Mouse (Mus musculus) neural tube, embryonic 14.5 days (tissue): ENCODE measurements at regions not wholly inside any gene's neighbourhood (a gene's known extent, or its start where the extent isn't known, plus 50 kb on each side); places are given as distances from the start of the nearest gene placed in this dataset.

Experiments
- ATAC-seq: fragments of 200-750 bp; cut with Nextera tagmentation; 2 replicates; pipeline ENCODE4 v1.8.0; 2017; ENCODE audit warnings: low read depth, mild to moderate bottlenecking, moderate TSS enrichment, moderate library complexity
- H3K27ac ChIP-seq: fragments of 300-500 bp; sonication (generic); 2 replicates; pipeline ENCODE4 v1.5.1; 2014; ENCODE audit warnings: low read depth, mild to moderate bottlenecking, control low read depth, low read length, moderate library complexity, mixed read lengths
- H3K27me3 ChIP-seq: fragments of 300-500 bp; sonication (generic); 2 replicates; pipeline ENCODE4 v1.6.1; 2014; ENCODE audit warnings: low read length; ENCODE audit not compliant: control insufficient read depth, insufficient read depth
- H3K36me3 ChIP-seq: fragments of 300-500 bp; sonication (generic); 2 replicates; pipeline ENCODE4 v1.6.1; 2014; ENCODE audit warnings: low read length, mixed read lengths; ENCODE audit not compliant: control insufficient read depth, insufficient read depth
- H3K4me1 ChIP-seq: fragments of 300-500 bp; sonication (generic); 2 replicates; pipeline ENCODE4 v1.6.1; 2014; ENCODE audit warnings: low read length; ENCODE audit not compliant: control insufficient read depth, insufficient read depth
- H3K4me2 ChIP-seq: fragments of 300-500 bp; sonication (generic); 2 replicates; pipeline ENCODE4 v1.6.1; 2014; ENCODE audit warnings: mild to moderate bottlenecking, low read depth, low read length, control low read depth
- H3K4me3 ChIP-seq: fragments of 300-500 bp; sonication (generic); 2 replicates; pipeline ENCODE4 v1.5.1; 2014; ENCODE audit warnings: low read depth, low read length, control low read depth, mixed read lengths
- H3K9ac ChIP-seq: fragments of 300-500 bp; sonication (generic); replicated peaks from 2 replicates; pipeline ENCODE4 v1.6.1; 2014; ENCODE audit warnings: low read depth, mild to moderate bottlenecking, control low read depth, low read length, mixed read lengths
- H3K9me3 ChIP-seq: fragments of 300-500 bp; sonication (generic); 2 replicates; pipeline ENCODE4 v1.6.1; 2016; ENCODE audit warnings: low read length; ENCODE audit not compliant: control insufficient read depth
- WGBS: fragments of 180-500 bp; shearing (Covaris S2); extraction: QIAGEN DNeasy Blood & Tissue Kit; methylation state at CpG from one replicate; pipeline ENCODE4 v1.1.7; 2014; 5-methylcytosine and 5-hydroxymethylcytosine counted together

GRCm38 (mm10) chr19:54359731-54360130 is 315.8 kb downstream of the Adra2a start:
- no peaks in the 10 kb centered on the region for H3K27me3 ChIP-seq

GRCm38 (mm10) chr19:54360660-54361059 is 316.7 kb downstream of the Adra2a start:
- no peak overlapping the region for H3K4me2 ChIP-seq
- H3K36me3 ChIP-seq: no peaks in the 10 kb centered on the region
- no peaks in the 10 kb centered on the region for H3K27me3 ChIP-seq
- 88% methylated on average over 3 of the region's 3 CpGs for WGBS
- H3K9me3 ChIP-seq: no peaks in the 10 kb centered on the region
- H3K9ac ChIP-seq: no peak overlapping the region
- no peak overlapping the region for H3K27ac ChIP-seq
- no peak overlapping the region for H3K4me3 ChIP-seq
- H3K4me1 ChIP-seq: no peaks in the 10 kb centered on the region
- ATAC-seq: no peak

More at GRCm38 (mm10) chr19:54359731-54360130, 315.8 kb downstream of the Adra2a start:
- WGBS: 87% methylated on average over 7 of the region's 7 CpGs
- no peak for ATAC-seq
- Histone ChIP-seq H3K36me3 (no peaks in the 10 kb centered on the region), H3K4me3 (no peak overlapping the region), H3K9me3 (no peaks in the 10 kb centered on the region), H3K9ac (no peak overlapping the region), H3K27ac (no peak overlapping the region), H3K4me1 (no peaks in the 10 kb centered on the region), H3K4me2 (no peak overlapping the region)

GRCm38 (mm10) chr19:54385101-54385500 is 341.1 kb downstream of the Adra2a start:
- Histone ChIP-seq H3K27me3 (no peaks in the 10 kb centered on the region), H3K4me2 (no peak overlapping the region), H3K9ac (no peak overlapping the region), H3K4me1 (no peaks in the 10 kb centered on the region), H3K36me3 (no peaks in the 10 kb centered on the region), H3K9me3 (no peaks in the 10 kb centered on the region), H3K27ac (no peak overlapping the region), H3K4me3 (no peak overlapping the region)
- ATAC-seq: no peak

- WGBS: 56% methylated on average over 6 of the region's 6 CpGs
- no peak overlapping the region for H3K4me3 ChIP-seq
- no peak overlapping the region for H3K4me2 ChIP-seq
- no peak overlapping the region for H3K27ac ChIP-seq
- H3K9me3 ChIP-seq: no peaks in the 10 kb centered on the region
- H3K27me3 ChIP-seq: no peaks in the 10 kb centered on the region
- H3K4me1 ChIP-seq: no peaks in the 10 kb centered on the region
- H3K36me3 ChIP-seq: no peaks in the 10 kb centered on the region
- H3K9ac ChIP-seq: no peak overlapping the region
- ATAC-seq: no peak
These were observed 347.5 kb downstream of the Adra2a start for GRCm38 (mm10) chr19:54391406-54391805.

GRCm38 (mm10) chr19:54399651-54400050 is 355.7 kb downstream of the Adra2a start:
- ATAC-seq: no peak
- no peak overlapping the region for H3K4me2 ChIP-seq
- 64% methylated on average over 7 of the region's 7 CpGs for WGBS
- no peak overlapping the region for H3K27ac ChIP-seq
- H3K9ac ChIP-seq: no peak overlapping the region
- H3K4me3 ChIP-seq: no peak overlapping the region
- no peaks in the 10 kb centered on the region for H3K4me1 ChIP-seq
- no peaks in the 10 kb centered on the region for H3K36me3 ChIP-seq
- no peaks in the 10 kb centered on the region for H3K27me3 ChIP-seq
- no peaks in the 10 kb centered on the region for H3K9me3 ChIP-seq

- no peaks in the 10 kb centered on the region for H3K4me1 ChIP-seq
- ATAC-seq: no peak
- H3K36me3 ChIP-seq: no peaks in the 10 kb centered on the region
- H3K27me3 ChIP-seq: no peaks in the 10 kb centered on the region
- H3K27ac ChIP-seq: no peak overlapping the region
- WGBS: 76% methylated on average over 4 of the region's 4 CpGs
- H3K4me3 ChIP-seq: no peak overlapping the region
- H3K4me2 ChIP-seq: no peak overlapping the region
- no peak overlapping the region for H3K9ac ChIP-seq
- no peaks in the 10 kb centered on the region for H3K9me3 ChIP-seq
These were observed 364.0 kb downstream of the Adra2a start for GRCm38 (mm10) chr19:54407904-54408303.

GRCm38 (mm10) chr19:54429062-54429461 is 385.1 kb downstream of the Adra2a start:
- no peak overlapping the region for H3K9ac ChIP-seq
- WGBS: 73% methylated on average over 2 of the region's 2 CpGs
- H3K27ac ChIP-seq: no peak overlapping the region
- H3K27me3 ChIP-seq: no peaks in the 10 kb centered on the region
- H3K4me3 ChIP-seq: no peak overlapping the region
- H3K4me2 ChIP-seq: no peak overlapping the region
- no peaks in the 10 kb centered on the region for H3K4me1 ChIP-seq
- no peaks in the 10 kb centered on the region for H3K36me3 ChIP-seq
- no peaks in the 10 kb centered on the region for H3K9me3 ChIP-seq
- no peak for ATAC-seq

- Histone ChIP-seq H3K4me3 (no peak overlapping the region), H3K27me3 (no peaks in the 10 kb centered on the region), H3K27ac (no peak overlapping the region), H3K4me1 (no peaks in the 10 kb centered on the region), H3K36me3 (no peaks in the 10 kb centered on the region), H3K9me3 (no peaks in the 10 kb centered on the region), H3K4me2 (no peak overlapping the region), H3K9ac (no peak overlapping the region)
- WGBS: 11% methylated on average over 2 of the region's 2 CpGs
- ATAC-seq: peak; percentile 79
These were observed 396.8 kb downstream of the Adra2a start for GRCm38 (mm10) chr19:54440713-54441112.

GRCm38 (mm10) chr19:54460426-54461170 is 416.6 kb downstream of the Adra2a start:
- no peak overlapping the region for H3K9ac ChIP-seq
- no peaks in the 10 kb centered on the region for H3K9me3 ChIP-seq
- H3K4me1 ChIP-seq: no peaks in the 10 kb centered on the region
- no peak overlapping the region for H3K27ac ChIP-seq
- ATAC-seq: no peak
- no peaks in the 10 kb centered on the region for H3K27me3 ChIP-seq
- H3K36me3 ChIP-seq: no peaks in the 10 kb centered on the region
- WGBS: 61% methylated on average over 2 of the region's 2 CpGs
- H3K4me3 ChIP-seq: no peak overlapping the region
- no peak overlapping the region for H3K4me2 ChIP-seq
